28 mouse cellular contexts compared by ENCODE assay signal in the genomic region with DNA sequence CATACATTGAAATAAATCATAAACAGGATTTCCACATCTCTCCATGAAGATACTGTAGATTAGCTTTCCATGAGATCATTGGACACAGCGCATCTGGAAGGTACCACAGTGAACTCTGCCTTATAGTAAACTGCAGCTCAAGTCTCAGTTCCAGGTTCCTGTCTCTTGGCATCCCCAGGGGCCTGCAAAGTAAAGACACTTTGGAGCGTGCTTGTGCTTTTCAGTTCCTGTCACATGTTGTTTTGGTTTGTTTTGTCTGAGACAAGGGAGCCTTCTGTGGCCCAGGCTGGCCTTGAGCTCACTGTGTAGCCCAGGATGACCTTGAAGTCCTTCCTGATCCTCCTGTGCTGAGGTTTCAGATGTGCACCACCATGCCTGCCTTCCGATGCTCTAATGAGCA.
DNase-seq lines count a peak whose midpoint lies in the region.
"Had no signal": no experiment of that assay in that cellular context is flagged by ENCODE, and none has a peak within 500 bp of the region (broad histone marks: within the 10 kb centered on the region; RNA-seq: fewer than 3 reads in every experiment).

No protein-coding gene starts in this region.

- H3K9me3 ChIP-seq in limb, embryonic 10.5 days (replicated peaks) = no peaks in the 10 kb centered on the region
- H3K9me3 ChIP-seq: embryonic facial prominence, embryonic 10.5 days; embryonic facial prominence, embryonic 13.5 days; forebrain, embryonic 12.5 days; forebrain, embryonic 15.5 days; heart, embryonic 10.5 days; heart, embryonic 13.5 days had no signal

- H3K36me3 ChIP-seq in limb, embryonic 10.5 days = no peaks in the 10 kb centered on the region
- H3K36me3 ChIP-seq: embryonic facial prominence, embryonic 10.5 days; embryonic facial prominence, embryonic 13.5 days; forebrain, embryonic 12.5 days; forebrain, embryonic 15.5 days; heart, embryonic 10.5 days; heart, embryonic 13.5 days had no signal

- H3K27ac ChIP-seq in limb, embryonic 10.5 days = no peak overlapping the region
- H3K27ac ChIP-seq: embryonic facial prominence, embryonic 10.5 days; embryonic facial prominence, embryonic 13.5 days; forebrain, embryonic 12.5 days; forebrain, embryonic 15.5 days; heart, adult 2 months; heart, embryonic 10.5 days; heart, embryonic 13.5 days; hindbrain, embryonic 14.5 days; hindbrain, postnatal 0 days had no signal

- WGBS in limb, embryonic 10.5 days = 77% methylated on average over 3 of the region's 3 CpGs

- intact Hi-C loops in left cerebral cortex, postnatal 4 days (cut with DNase I) = no loop called here

- peak; percentile 5 for DNase-seq in A20 (ENCODE audit: low read depth, low spot score)
- DNase-seq in CD4-positive, CD25-positive, alpha-beta regulatory T cell, adult 2 months (ENCODE audit: low read depth, low spot score) = peak; percentile 9
- DNase-seq in R1 (ENCODE audit: low read depth, low spot score) = peak; percentile 4
- peak; percentile 53 for DNase-seq in naive thymus-derived CD4-positive, alpha-beta T cell, adult 2 months (ENCODE audit: low read depth)
- no peak for DNase-seq in left cerebral cortex, postnatal 4 days
- DNase-seq in adrenal gland, postnatal 14 days = no peak
- DNase-seq in limb, embryonic 10.5 days (ENCODE audit: low spot score) = no peak
- DNase-seq in retina, embryonic 14.5 days (ENCODE audit: low spot score) = no peak
- DNase-seq: adrenal gland, postnatal 10 days; cerebellum, adult 11 months; cerebellum, adult 2 months; cerebellum, adult 9-11 months; cerebellum, postnatal 36 days; embryo, embryonic 11 days; gastrocnemius, postnatal 10 days; gastrocnemius, postnatal 36 days; heart, adult 2 months; heart, postnatal 14 days; heart, postnatal 4 days had no signal

- no peak overlapping the region for H3K4me3 ChIP-seq in limb, embryonic 10.5 days
- H3K4me3 ChIP-seq: embryonic facial prominence, embryonic 10.5 days; embryonic facial prominence, embryonic 13.5 days; erythroblast, embryonic 14.5 days; forebrain, embryonic 12.5 days; forebrain, embryonic 15.5 days; heart, adult 2 months; heart, embryonic 10.5 days; heart, embryonic 13.5 days had no signal

- peaks cover 3% of the 10 kb centered on the region; the same call in 1 of the 2 replicates for H3K4me1 ChIP-seq in limb, embryonic 10.5 days
- H3K4me1 ChIP-seq: embryonic facial prominence, embryonic 13.5 days; forebrain, embryonic 12.5 days; forebrain, embryonic 15.5 days; heart, embryonic 10.5 days; heart, embryonic 13.5 days had no signal

- no peaks in the 10 kb centered on the region for H3K27me3 ChIP-seq in limb, embryonic 10.5 days (ENCODE audit: low read depth, poor library complexity, severe bottlenecking)
- H3K27me3 ChIP-seq: embryonic facial prominence, embryonic 13.5 days; forebrain, embryonic 12.5 days; forebrain, embryonic 15.5 days; heart, embryonic 13.5 days had no signal

Comparison
In these comparisons a context has a peak if more than half of its experiments do, and no peak if none do; other contexts are left out.
1. DNase-seq: peak in A20 (single experiment), CD4-positive, CD25-positive, alpha-beta regulatory T cell, adult 2 months (single experiment), R1 (single experiment) and naive thymus-derived CD4-positive, alpha-beta T cell, adult 2 months (single experiment); none in left cerebral cortex, postnatal 4 days (single experiment), adrenal gland, postnatal 14 days (single experiment), limb, embryonic 10.5 days (single experiment) and retina, embryonic 14.5 days (single experiment).